Mouse (Mus musculus) ovary, adult 18-20 months (tissue): ENCODE results near the gene Raet1e.
"Not testable (repeated sequence)": the region's sequence is repeated elsewhere in the genome, so short reads cannot be mapped to it uniquely, and the experiment has no call there.

Source experiments
- DNase-seq: peaks from one replicate; pipeline ENCODE4 v3.0.0; 2022; ENCODE audit warnings: low spot score, mixed read lengths

Gene Raet1e

GRCm38 (mm10) chr10:22158310-22158999, at the start of gene Raet1e, which contains the start of gene H60b:
TSS of gene Raet1e (plus strand) at chr10:22158569.
TSS of gene H60b (plus strand) at chr10:22158586.
- peak; percentile 65 for DNase-seq

GRCm38 (mm10) chr10:22140665-22141280, 17.6 kb upstream of the Raet1e start:
- peak; percentile 67 for DNase-seq

GRCm38 (mm10) chr10:22142194-22142593, 16.2 kb upstream of the Raet1e start:
- DNase-seq, result not testable (repeated sequence)

- DNase-seq, result no peak
Observed at GRCm38 (mm10) chr10:22142926-22143325, 15.4 kb upstream of the Raet1e start.

GRCm38 (mm10) chr10:22148441-22149072, 9.8 kb upstream of the Raet1e start:
- peak; percentile 68 for DNase-seq

GRCm38 (mm10) chr10:22149073-22149690, 9.2 kb upstream of the Raet1e start, which contains the start of gene E030030I06Rik:
TSS of gene E030030I06Rik (minus strand) at chr10:22149270.
- DNase-seq, result no peak

GRCm38 (mm10) chr10:22149691-22150465, 8.5 kb upstream of the Raet1e start:
- DNase-seq, result no peak

GRCm38 (mm10) chr10:22150593-22150992, 7.8 kb upstream of the Raet1e start:
- DNase-seq, result no peak

GRCm38 (mm10) chr10:22151056-22151862, 7.1 kb upstream of the Raet1e start:
- not testable (repeated sequence) for DNase-seq

GRCm38 (mm10) chr10:22151863-22152640, 6.3 kb upstream of the Raet1e start:
- not testable (repeated sequence) for DNase-seq

GRCm38 (mm10) chr10:22153147-22153690, 5.2 kb upstream of the Raet1e start:
- DNase-seq, result not testable (repeated sequence)

- DNase-seq, result not testable (repeated sequence)
Observed at GRCm38 (mm10) chr10:22154127-22154526, 4.2 kb upstream of the Raet1e start.

GRCm38 (mm10) chr10:22154871-22155799, 3.2 kb upstream of the Raet1e start:
- DNase-seq, result no peak

- no peak for DNase-seq
Observed at GRCm38 (mm10) chr10:22159131-22159561, 777 bp downstream of the Raet1e start.

- DNase-seq, result no peak
Observed at GRCm38 (mm10) chr10:22159581-22160140, 1.3 kb downstream of the Raet1e start.

- DNase-seq, result not testable (repeated sequence)
Observed at GRCm38 (mm10) chr10:22163279-22163678, 4.9 kb downstream of the Raet1e start.

GRCm38 (mm10) chr10:22163705-22164583, 5.6 kb downstream of the Raet1e start:
- DNase-seq, result not testable (repeated sequence)
